Mouse (Mus musculus): ENCODE measurements around the gene Stk11ip.

Stk11ip gene

DNA sequence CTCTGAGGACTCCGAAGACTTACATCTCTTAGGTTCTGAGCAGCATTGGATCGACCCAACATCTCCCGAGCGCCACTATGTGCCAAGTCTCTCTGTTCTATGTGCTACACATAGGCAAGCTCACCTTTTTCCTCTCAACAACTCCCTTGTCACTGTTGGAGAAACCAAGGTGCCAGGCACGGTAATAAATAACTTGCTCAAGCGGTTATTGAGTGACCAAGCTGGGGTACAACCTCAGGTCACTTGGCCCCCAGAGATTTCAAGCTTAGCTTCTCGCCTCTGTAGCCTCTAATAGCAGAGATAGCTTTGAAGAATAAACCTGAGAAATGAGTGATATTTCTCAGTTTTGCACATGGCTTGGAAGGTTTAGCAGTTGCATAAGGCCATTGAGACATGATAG is 20.2 kb downstream of the Stk11ip start:
- DNase-seq (ENCODE audit: low spot score in 2 of 2), result no peak

DNA sequence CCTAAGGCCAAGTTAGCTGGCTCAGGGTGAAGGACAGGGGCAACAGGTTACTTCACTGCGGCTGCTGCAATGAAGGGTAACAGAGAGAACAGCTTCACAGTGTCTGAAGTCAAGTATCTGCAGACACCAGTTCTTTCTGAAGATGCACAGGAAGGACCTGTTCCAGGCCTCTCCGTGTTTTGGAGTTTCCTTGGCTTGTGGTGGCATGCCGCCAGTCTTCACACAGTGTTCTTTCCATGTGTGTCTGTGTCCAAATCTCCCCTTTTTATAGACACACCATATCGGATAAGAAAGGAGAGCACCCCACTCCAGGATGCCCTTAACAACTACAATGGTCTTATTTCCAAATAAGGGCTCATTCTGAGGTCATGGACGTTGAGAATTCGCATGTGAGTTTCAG is 23.0 kb downstream of the Stk11ip start:
- DNase-seq (ENCODE audit: low spot score in 2 of 2), result no peak

DNA sequence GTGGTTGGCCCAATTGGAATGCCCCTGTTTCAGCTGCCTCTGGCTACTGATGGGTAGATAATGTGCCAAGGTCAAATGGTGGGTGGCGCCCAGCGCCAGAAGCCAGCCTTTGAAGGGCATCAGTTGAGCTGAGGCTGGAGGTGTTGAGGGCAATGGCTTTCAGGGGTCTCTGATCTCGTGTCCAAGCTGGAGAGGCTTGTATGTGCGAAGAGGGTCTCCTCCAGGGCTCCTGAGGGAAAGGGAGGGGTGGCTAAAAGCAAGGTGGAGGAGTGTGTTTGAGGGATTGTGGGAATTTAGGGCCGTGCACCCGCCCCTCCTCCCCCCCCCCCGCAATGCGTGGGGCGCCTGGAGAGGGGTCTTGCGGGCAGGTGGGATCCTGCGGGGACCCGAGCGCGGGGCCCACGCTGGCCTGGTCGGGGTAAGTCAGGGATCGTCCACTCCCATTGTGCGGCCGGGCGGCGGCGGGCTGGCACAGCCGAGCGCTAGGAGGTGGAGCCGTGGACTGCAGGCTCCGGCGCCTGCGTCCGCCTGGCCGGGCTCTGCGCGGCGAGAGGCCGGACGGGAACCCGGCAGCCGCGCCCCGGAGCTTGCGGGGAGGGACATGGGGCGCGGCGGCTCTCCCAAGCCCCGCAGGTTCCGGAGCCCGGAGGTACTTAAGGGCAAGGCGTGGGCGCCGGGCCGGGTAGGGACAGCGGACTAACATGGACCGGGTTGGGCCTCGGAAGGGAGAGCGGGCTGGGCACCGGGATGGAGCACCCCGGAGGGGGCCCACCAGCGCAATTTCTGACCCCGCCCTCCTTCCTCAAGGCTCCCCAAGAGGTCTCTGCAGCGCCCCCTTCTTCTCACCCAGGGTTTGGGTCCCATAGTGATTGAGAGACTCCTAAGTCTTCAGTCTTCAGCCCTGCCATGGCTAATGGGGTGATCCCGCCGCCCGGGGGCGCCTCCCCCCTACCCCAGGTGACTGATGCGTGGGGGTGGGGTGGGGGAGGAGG is 24.9 kb downstream of the Stk11ip start, which contains the start of gene Slc4a3:
TSS of gene Slc4a3 (plus strand) at position 302 of the 992 bp plus-strand sequence.
- DNase-seq (ENCODE audit: low spot score in 2 of 2), result no peak

DNA sequence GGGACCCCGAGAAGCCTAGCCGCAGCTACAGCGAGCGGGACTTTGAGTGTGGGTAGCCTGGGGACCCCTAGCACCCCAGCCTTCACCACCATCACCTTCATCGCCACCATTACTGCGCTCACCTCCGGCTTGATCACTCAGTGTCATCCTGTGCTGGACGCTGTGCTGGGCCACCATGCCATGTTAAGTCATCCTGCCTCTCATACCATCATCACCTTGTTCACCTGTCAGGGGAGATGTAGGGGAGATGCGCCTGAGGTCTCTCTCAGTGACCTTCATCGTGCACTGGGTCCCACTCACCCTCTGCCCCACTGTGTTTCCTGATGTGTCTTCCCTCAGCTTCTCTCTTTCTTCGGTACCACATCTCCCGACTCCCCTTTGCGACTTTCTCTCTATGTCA is 26.0 kb downstream of the Stk11ip start:
- DNase-seq (ENCODE audit: low spot score in 2 of 2), result no peak

DNA sequence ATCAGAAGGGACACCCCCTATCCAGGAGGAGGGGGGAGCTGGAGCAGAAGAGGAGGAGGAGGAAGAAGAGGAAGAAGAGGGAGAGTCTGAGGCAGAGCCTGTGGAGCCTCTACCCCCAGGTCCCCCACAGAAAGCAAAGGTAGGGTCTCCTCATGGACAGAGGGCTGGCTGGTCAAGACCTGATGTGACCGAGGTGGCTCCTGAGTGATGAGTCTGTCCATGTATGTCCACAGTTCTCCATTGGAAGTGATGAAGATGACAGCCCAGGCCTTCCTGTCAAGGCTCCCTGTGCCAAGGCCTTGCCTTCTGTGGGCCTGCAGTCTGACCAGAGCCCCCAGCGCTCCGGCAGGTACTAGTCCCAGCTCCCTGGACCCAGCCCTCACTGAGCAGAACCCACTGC is 26.8 kb downstream of the Stk11ip start:
- DNase-seq (ENCODE audit: low spot score in 2 of 2), result no peak

DNA sequence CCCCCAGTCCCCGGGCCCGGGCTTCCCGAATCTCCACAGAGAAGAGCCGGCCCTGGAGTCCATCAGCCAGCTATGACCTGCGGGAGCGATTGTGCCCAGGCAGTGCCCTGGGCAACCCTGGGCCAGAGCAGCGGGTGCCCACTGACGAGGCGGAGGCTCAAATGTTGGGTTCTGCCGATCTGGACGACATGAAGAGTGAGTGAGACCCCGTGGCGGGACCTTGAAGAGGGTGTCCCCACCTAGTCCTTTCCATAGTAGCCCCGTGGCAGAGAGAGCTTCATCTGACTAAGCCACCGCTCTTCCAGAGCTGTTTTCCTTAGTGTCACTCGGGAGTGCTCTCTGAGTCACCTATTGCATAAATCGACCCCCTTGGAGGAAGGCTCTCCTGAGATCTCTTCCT is 27.5 kb downstream of the Stk11ip start:
- DNase-seq (ENCODE audit: low spot score in 2 of 2), result no peak

DNA sequence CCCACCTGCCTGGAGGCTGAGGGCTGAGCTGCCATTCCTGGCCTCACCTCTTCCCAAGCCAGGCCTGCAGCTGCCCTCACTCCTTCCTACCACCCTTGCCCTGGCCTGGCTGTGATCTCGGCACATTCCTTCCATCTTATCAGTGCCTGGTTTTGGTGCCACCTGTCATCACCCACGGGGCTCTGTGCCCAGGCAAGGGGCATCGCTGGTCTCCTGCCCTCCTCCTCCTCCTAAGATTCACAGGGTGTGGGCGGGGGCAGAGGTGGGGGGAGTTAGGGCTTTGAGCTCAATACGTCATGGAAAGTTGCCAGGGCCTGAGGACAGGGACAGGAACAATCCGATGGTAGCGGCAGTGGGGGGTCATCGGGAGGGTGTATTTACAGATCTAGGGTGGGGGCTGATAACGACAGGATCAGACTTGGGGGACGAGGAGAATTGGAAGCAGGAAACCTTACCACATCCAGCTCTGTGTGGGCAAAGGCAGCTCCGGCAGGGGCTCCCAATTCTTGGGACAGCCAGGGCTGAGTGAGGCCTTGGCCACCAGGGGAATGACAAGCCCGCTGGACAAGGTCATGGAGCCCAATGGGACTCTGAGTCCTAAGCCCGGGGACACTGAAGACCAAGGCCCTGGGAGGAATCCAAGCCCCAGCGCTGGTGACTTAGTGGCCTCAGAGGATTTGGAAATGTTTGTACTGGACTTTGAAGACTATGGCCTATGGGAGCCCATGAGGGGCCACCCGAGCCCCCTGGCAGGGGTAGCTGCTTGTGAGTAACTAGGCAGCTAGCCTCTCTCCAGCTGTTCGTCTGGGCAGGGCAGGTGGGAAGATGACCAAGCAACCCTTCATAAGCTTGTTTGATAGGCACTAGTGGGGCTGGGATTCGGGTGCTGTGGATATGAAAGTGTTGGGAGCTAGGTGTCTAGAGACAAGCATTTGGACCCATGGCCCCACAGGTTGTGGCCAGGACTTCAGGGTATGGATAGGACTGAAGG is 28.3 kb downstream of the Stk11ip start:
- DNase-seq (ENCODE audit: low spot score in 2 of 2), result no peak

DNA sequence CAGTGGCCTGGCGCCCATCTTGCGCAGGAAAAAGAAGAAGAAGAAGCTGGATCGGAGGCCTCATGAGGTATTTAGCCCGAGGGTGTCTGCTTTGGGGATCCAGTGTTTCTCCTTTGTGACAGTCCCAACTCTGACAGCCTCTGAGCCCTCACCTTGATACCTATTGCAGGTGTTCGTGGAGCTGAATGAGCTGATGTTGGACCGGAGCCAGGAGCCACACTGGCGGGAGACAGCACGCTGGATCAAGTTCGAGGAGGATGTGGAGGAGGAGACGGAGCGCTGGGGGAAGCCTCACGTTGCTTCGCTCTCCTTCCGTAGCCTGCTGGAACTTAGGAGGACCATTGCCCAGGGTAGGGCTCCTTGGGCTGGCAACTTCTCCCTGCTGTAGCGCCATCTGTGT is 29.3 kb downstream of the Stk11ip start:
- no peak for DNase-seq (ENCODE audit: low spot score in 2 of 2)

DNA sequence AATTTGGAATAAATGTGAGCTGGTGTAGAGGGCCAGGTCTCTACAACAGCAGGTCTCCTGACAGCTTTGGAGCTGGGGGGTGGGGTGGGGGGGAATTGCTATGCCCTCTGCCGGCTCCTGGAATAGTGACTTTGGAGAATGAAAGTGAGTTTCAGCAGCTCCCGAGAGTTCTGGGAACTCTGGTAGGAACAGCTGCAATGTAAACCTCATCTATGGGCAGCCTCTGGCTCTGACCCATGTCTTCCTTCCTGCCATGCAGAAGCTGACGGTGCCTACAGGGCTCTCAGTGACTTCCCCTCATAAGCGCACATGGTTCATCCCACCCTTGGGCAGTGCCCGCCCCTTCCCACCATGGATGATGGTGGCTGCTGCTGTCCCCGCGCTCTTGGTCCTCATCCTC is 34.4 kb downstream of the Stk11ip start:
- no peak for DNase-seq (ENCODE audit: low spot score in 2 of 2)

DNA sequence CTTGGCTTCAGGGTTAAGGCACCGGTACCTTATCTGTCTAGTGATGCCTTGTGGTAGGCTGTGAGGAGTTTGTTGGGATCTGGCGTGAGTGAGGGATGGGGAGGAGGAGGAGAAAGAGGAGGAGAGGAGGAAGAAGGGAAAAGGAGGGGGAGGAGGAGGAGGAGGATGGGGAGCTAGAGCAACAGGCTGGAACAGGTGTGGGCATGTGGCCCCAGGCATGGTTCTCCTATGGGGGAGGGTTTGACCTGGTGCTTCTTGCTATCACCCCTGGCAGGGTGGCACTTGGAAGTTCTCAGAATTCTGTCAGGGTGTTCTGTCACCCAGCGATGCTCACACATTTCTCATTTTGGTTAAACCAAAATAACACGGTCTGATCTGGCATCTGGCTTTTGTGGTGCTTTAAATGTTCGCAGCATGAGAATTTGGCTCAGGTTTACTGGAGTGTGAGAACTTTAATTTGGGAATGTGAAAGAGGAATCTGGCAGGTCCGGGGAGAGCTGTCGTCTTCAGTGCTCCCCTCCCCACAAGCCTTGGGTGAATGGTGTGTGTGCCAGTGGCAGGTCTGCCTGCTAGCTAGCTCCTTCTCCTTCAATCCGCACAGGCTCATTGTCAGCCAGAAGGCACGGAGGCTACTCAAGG is 34.9 kb downstream of the Stk11ip start:
- no peak for DNase-seq (ENCODE audit: low spot score in 2 of 2)

DNA sequence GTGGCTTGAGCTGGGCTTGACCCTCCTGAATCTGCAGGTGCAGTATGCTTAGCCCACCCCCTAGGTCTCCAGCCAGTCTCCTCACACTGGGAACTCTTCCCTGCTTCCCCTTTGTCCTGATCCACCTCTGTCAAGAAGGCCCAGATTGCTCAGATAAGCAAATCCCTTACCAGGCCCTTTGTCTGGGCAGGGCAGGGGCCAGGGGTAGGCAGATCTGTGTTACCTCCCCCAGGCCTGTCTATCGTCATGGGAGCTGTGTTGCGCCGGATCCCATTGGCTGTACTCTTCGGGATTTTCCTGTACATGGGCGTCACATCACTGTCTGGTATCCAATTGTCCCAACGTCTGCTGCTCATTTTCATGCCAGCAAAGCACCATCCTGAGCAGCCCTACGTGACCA is 35.7 kb downstream of the Stk11ip start:
- DNase-seq (ENCODE audit: low spot score in 2 of 2), result no peak

DNA sequence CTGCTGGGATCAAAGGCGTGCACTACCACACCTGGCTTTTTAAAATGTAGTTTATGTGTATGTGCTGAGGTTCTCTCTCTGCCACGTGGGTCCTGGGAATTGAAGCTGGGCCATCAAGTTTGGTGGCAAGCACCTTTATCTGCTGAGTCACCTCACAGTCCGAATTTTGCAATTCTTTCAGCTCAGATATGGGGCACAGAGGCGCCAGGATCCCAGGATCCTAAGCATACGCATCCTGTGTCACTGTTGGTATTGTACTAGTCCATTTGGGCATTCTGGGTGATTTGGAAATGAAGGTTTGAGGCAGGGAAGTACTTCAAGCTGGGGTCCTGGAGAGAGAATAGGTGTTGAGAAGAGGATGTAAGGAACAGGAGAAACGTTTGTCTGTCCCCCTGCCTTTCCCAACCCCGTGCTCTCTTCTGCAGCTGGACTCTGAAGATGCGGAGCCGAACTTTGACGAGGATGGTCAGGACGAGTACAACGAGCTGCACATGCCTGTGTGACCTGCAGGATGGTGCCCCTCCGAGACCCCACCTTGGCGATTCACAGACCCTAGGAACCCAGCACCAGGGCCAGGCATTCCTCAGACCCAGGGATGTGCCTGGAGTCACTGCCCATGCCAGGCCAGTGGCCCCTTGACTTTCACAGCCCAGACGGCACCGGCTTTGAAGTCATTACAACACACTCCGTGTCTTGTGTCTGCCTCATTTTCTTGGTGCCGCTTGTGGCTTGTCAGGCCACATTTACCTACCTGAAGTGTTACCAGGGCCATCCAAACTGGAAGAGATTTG is 37.3 kb downstream of the Stk11ip start:
- no peak for DNase-seq (ENCODE audit: low spot score in 2 of 2)

DNA sequence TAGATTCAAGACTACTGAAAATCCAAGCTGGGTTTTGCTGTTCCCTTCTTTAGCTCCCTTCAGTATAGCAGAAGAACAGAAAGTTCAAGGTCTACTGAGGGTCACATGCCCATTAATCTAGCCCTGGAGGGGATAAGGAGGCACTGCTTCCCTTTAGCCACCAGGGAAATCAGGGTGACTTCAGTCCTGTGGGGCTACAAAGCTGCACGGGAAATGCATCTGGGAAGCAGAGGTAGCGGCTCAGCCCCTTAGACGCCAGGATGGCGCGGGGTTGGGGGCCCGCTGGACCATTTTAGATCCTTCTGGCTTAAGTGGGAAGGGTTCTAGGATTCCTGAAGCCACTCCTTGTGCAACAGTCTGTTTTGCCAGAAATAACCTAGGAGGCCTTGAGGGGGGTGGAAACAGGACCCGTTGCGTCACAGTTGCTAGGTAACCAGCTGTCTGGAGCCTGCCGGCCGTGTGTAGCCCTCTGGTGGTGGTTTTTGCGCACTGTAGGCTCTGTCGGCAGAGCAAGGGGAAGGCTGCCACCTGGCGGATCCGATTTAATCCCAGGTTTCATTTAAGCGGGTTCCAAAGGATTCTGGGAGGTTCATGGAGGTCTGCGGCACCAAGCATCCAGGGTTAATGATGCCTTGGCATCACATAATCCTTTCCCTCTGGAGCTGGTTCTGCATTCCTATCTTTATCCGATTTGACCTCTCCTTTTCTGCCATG is 38.0 kb downstream of the Stk11ip start:
- peak; percentile 56 to 83 for DNase-seq (ENCODE audit: low spot score in 2 of 2)

DNA sequence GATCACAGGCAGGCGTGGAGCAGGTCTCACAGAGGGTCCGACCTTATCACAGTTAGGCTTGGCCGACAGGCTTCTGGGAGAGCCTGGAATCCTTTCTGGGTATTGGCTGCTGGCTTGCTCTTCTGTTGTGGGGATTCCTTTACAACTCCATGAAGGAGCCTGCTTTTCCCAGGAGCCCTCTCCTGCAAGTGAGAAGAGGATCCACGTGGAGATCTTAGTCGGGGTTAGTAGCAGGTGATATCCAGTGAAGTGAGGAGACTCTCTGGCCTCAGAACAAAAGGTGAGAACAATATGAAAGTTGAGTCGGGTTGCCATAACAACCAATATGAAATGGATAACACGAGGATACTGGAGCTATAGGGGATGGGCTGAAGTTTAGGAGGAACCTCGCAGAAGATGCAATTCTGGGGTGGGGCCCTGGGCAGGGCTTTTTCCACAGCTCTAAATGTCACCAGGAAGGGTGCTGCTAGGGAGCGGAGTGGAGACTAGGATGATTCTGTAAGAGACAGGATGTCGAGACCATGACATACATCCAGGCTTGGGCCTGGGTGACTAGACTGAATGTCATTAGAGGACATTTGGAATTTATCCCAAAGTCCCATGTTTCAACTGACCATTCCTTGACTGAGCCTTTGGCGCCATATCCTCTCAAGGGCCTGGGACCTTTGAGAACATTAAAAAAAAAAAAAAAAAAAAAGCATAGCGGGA is 39.0 kb downstream of the Stk11ip start:
- DNase-seq (ENCODE audit: low spot score in 2 of 2), result no peak

DNA sequence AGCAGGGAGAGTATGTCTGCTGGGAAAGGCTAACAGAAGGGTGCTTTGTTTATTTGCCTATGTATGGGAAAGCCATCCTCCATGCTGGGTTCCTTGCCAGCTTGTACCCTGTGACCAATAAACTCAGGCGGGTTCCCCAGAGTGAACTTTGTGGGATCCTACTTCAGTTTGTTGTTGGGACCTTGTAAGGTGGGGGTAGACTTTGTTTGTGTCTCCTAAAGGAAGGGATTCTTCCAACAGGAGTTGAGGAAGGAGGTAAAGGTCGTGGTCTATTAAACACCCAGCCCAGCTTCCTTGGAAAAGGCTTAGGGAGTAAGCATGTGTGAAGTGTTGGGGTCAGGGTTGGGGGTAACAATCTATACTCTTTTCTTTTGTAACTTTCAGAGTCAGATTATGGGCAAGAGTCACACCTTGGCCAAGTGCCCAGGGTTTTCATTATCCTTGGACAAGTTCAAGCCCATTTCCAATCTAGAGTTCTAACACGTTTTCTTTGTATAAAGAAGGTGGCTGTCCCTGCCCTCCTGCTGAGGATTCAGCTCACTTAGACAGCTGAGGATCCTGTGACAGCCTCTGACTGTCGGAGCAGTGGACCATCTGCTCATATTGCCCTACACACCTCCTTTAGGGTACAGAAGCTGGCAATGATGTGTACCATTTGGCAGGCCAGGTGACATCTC is 40.0 kb downstream of the Stk11ip start:
- no peak for DNase-seq (ENCODE audit: low spot score in 2 of 2)

DNA sequence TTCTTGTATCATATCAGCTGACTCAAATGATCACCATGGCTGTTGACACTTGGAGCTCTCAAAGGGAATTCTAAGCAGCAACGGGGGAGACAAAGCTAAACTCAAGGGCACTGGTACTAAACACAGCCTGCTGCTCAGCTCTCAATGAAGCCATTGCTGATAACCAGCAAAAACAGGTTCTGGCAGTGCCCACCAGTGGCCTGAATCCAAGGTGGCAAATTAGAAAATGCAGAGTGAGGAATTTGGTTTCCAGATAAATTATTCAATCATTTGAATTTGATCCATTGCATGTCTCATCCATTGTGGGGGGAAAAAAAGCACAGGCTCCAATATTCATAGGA is 40.5 kb downstream of the Stk11ip start:
- DNase-seq (ENCODE audit: low spot score in 2 of 2), result no peak

DNA sequence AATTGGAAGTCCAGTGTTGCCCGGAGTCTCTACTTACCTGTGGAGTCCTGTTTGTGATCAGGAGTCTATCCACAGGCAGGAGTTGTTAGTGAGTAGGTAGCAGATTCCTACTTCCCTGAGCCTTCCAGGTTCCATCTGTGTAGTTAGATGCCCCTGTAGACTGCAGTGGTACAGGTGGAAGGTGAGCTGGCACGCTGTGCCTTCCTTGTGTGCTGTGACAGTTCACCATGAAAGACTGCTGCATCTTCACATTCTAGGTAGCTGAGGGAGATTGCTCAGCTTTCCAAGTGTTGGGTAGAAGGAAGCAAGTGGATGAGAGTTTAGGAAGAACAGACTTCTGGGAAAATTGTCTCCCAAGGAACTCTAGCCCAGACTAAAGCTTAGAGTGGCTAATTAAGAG is 42.8 kb downstream of the Stk11ip start:
- DNase-seq (ENCODE audit: low spot score in 2 of 2), result no peak

DNA sequence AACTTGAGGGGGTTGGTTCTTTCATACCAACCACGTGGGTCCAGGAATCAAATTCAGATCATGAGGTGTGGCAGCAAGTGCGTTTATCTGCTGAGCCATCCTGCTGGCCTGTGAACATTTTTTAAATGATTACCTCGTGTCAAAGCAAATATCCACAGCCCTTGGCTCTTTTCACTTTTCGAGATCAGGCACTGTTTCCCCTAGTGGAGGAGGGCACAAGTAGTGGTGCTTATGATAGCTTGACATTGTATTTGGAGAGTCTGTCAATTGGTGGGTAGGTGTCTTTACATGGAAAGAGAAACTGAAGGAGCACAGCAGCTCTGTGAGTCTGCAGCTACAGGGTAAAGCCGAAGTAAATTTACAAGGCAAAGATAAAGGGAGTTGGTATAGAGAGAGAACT is 43.6 kb downstream of the Stk11ip start:
- DNase-seq (ENCODE audit: low spot score in 2 of 2), result peak in 1 of 2 experiments; percentile 26

DNA sequence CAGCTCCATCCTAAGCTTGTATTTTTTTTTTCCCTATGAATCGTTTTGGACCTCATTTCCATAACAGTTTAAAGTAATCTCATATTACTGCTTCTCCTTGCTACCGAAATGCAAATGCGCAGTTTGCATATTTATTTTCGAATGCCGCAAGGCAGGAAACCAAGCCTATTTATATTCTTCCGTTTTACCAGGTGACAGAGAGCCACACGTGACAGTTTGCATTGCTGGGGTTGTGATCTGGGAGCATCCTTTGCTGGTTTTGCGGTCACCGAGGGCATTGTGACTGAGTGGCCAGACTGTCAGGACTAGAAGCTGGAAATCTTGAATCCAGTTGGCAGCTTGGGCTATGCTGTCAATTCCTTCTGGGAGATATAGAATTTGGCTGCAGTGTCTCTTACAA is 44.3 kb downstream of the Stk11ip start:
- DNase-seq (ENCODE audit: low spot score in 2 of 2), result peak in 1 of 2 experiments; percentile 74

Data from natural killer cell, adult 2 months (primary cell).